Mouse (Mus musculus): Measurements from ENCODE around the gene G6pc. TPM values are rescaled to one million over a fixed set of nuclear protein-coding genes. Genes with fewer than 3 reads are reported as not detected.

The G6pc gene
- 0.47 TPM for polyA plus RNA-seq (2014; fragmentation: Illumina TruSeq; extraction: RNeasy Lipid Tissue Mini Kit (QIAGEN cat#74804); ENCODE audit: low read depth, low replicate concordance)

DNA sequence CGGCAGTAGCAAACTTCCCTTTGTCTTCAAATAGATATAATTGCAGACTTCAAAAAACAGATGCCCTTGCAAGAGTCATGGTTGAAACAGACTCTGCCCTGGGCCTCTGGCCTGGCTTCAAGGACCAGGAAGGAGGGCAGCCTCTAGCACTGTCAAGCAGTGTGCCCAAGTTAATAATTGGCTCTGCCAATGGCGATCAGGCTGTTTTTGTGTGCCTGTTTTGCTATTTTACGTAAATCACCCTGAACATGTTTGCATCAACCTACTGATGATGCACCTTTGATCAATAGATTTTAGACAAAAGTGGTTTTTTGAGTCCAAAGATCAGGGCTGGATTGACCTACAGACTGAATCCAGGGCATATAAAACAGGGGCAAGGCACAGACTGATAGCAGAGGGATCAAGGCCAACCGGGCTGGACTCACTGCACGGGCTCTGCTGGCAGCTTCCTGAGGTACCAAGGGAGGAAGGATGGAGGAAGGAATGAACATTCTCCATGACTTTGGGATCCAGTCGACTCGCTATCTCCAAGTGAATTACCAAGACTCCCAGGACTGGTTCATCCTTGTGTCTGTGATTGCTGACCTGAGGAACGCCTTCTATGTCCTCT is at the start of gene G6pc:
Gene G6pc, plus strand, starts transcription at position 236 of the 610 bp plus-strand sequence.

DNA sequence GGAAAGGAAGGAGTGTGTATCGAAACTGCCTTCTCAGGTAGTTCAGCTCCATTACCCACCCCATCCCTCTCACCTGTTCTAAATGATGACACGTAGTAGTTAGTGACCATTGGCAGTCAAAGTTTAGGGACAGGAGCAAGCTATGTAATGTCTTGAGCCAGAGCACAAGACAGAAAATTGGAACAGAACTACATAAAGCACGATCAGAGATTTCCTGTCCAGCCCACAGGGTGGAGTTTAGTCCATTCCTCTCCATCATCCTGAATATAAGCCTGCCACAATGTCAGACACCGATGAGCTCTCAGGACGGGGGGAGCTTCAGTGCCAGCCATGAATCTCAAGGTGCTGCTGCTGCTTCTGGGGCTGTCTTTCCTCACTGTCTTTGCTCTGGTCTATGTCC is 42.6 kb upstream of the G6pc start, which contains the start of gene Aoc2:
Gene Aoc2, plus strand, starts transcription at position 301 of the 400 bp plus-strand sequence.

DNA sequence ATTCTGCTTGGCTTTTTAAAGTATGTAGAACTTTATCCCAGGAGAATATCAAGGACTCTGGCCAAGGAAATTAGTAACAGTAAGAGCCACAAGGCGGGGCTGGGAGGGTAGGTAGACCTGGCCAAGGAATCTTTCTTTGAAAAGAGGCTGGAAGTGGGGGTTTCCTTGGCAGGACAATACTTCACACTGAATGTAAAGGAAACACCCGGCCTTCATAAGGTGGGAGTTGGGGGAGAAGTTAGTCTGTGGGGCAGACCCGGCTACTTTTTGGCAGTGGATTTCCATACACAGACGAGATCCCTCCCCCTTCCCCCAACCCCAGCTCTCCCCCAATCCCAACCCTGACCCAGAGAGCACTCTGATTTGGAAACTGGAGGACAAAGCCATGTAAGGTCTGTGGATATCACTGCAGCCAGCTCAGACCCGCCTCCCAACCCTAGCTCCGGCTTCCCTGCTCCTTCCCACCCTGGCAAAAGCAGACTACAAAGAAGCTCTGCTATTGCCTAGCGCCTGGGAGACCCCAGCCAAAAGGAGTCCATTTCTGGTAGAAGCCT is 36.9 kb upstream of the G6pc start, which contains the start of gene Aoc3:
Gene Aoc3, plus strand, starts transcription at position 235 of the 554 bp plus-strand sequence.

DNA sequence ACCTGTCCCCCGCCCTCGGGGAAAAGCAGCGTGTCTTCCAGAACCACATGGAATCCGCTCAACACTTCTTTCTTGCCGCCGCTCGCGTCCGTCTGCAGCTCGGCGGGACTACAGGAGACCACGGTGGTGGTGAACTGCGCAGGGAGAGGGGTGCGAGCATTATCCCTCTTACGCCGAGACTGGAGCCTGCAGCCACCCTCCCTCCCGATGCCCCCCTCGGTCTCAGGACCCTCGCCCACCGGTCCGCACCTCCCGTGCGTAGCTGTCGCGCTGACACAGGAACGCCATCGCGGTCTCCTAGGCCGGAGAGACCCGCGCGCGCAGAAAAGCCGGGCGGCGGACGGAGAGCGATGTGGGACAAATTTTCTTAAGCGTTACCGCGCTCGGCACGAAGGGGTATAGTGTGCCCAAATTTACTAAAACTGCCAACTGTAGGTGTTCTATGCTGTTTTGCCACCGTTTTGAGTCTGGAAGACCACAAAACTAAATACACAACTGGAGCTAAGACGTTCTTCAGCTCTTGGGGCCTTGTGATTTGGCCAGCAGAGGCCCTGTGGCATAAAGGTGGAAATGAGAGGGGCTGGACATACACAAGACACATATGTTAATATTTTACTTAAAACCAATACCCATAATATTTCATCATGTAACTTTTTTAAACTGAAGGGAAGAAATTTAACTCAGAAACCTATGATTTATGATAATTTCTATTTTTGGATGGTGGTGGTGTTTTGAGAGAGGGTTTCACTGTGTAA is 49.9 kb downstream of the G6pc start, which contains the start of gene Aarsd1:
Gene Aarsd1, minus strand, starts transcription at position 515 of the 755 bp plus-strand sequence.

DNA sequence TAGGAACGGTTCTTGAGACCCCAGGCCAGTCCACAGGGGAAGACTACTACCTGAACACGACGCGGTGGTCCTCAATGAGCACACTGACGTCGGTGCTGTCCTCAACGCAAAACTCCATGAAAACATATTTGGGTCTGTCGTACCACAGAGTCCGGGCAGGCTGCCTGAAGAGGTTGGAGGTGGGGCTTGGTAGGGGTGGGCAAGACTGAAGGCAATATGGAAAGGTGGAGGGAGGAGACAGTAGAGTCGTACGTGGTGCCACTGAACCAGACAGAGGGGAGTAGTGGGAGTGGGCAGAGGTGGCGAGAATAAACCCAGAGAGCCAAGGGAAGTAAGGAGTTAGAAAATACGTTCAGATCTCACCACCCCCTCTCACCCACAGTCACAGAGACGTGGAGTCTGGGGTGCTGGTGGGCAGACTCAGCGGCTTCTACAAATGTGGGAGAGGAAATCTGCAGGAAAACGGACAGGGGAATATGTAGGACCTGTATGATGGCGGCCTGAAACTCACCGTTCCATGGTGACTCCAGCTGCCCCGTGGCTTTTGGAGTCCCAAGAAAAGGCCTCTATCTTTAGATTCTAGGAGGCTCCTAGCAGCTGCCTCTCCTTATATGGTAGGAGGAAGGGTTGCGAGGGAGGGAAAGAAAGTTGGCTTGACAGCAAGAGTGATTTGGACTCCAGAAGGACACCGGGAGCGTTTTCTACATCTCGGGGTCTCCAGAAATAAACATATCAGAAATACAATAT is 56.9 kb downstream of the G6pc start, which contains the start of gene Gm27029:
Gene Gm27029, minus strand, starts transcription at position 692 of the 747 bp plus-strand sequence.

DNA sequence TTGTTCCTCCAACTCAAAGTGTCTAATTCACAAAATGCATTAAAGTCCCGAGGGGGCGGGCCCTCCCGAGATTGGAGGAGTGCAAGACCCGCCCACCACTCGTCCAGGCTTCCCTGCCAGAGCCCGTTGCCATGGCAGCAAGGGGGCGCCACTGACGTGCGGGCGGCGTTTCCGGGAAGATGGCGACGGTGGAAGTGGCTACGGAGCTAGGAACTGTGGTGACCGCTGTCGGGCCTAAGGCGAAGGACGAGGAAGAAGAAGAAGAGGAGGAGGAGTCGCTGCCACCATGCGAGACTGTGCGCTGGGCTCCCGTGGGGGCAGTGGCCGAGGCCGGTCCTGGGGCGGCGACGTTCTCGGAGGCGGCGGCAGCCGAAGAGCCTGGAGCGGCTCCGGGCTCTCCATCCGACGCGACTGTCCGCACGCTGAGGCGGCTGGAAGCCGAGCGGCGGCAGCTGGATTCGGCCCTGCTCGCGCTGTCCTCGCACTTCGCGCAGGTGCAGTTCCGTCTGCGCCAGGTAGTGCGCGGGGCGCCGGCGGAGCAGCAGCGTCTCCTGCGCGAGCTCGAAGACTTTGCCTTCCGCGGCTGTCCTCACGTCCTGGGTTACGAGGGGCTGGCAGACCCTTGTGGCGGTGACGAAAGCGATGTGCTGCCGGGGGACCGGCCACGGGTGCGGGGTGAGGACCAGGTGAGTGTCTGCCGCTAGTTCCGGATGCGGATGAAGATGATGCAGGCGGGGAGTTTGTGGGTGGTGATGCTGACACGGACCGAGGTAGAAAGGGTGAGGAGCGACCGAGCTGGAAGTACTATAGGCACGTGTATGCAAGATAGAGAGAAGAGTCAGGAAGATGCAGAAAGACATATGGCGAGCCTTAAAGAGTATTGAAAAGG is 57.8 kb downstream of the G6pc start, which contains the start of the genes Rundc1 and Ptges3l:
Gene Rundc1, plus strand, starts transcription at position 161 of the 889 bp plus-strand sequence.
Gene Ptges3l, minus strand, starts transcription at position 409 of the 889 bp plus-strand sequence.

Other genes starting within 250 kb of the G6pc start
- gene Retreg3, start 247.7 kb upstream of the G6pc start, polyA plus RNA-seq (2014; fragmentation: Illumina TruSeq; extraction: RNeasy Lipid Tissue Mini Kit (QIAGEN cat#74804); ENCODE audit: low read depth, low replicate concordance), result 40.1 TPM
- gene Tubg1, start 247.6 kb upstream of the G6pc start, polyA plus RNA-seq (2014; fragmentation: Illumina TruSeq; extraction: RNeasy Lipid Tissue Mini Kit (QIAGEN cat#74804); ENCODE audit: low read depth, low replicate concordance), result 3.0 TPM
- not detected for gene Tubg2, start 211.7 kb upstream of the G6pc start, polyA plus RNA-seq (2014; fragmentation: Illumina TruSeq; extraction: RNeasy Lipid Tissue Mini Kit (QIAGEN cat#74804); ENCODE audit: low read depth, low replicate concordance)
- gene Cntnap1, start 197.0 kb upstream of the G6pc start, polyA plus RNA-seq (2014; fragmentation: Illumina TruSeq; extraction: RNeasy Lipid Tissue Mini Kit (QIAGEN cat#74804); ENCODE audit: low read depth, low replicate concordance), result 0.17 TPM
- not detected for gene Plekhh3, start 196.2 kb upstream of the G6pc start, polyA plus RNA-seq (2014; fragmentation: Illumina TruSeq; extraction: RNeasy Lipid Tissue Mini Kit (QIAGEN cat#74804); ENCODE audit: low read depth, low replicate concordance)
- gene Ccr10, start 192.1 kb upstream of the G6pc start, polyA plus RNA-seq (2014; fragmentation: Illumina TruSeq; extraction: RNeasy Lipid Tissue Mini Kit (QIAGEN cat#74804); ENCODE audit: low read depth, low replicate concordance), result not detected
- 26.1 TPM for gene Ezh1, start 141.1 kb upstream of the G6pc start, polyA plus RNA-seq (2014; fragmentation: Illumina TruSeq; extraction: RNeasy Lipid Tissue Mini Kit (QIAGEN cat#74804); ENCODE audit: low read depth, low replicate concordance)
- 6.6 TPM for gene Ramp2, start 121.5 kb upstream of the G6pc start, polyA plus RNA-seq (2014; fragmentation: Illumina TruSeq; extraction: RNeasy Lipid Tissue Mini Kit (QIAGEN cat#74804); ENCODE audit: low read depth, low replicate concordance)
- 99.3 TPM for gene Vps25, start 113.9 kb upstream of the G6pc start, polyA plus RNA-seq (2014; fragmentation: Illumina TruSeq; extraction: RNeasy Lipid Tissue Mini Kit (QIAGEN cat#74804); ENCODE audit: low read depth, low replicate concordance)
- gene Wnk4, start 107.0 kb upstream of the G6pc start, polyA plus RNA-seq (2014; fragmentation: Illumina TruSeq; extraction: RNeasy Lipid Tissue Mini Kit (QIAGEN cat#74804); ENCODE audit: low read depth, low replicate concordance), result not detected
- 0.35 TPM for gene Cntd1, start 88.5 kb upstream of the G6pc start, polyA plus RNA-seq (2014; fragmentation: Illumina TruSeq; extraction: RNeasy Lipid Tissue Mini Kit (QIAGEN cat#74804); ENCODE audit: low read depth, low replicate concordance)
- 5.0 TPM for gene Coa3, start 88.4 kb upstream of the G6pc start, polyA plus RNA-seq (2014; fragmentation: Illumina TruSeq; extraction: RNeasy Lipid Tissue Mini Kit (QIAGEN cat#74804); ENCODE audit: low read depth, low replicate concordance)
- 112 TPM for gene Becn1, start 65.3 kb upstream of the G6pc start, polyA plus RNA-seq (2014; fragmentation: Illumina TruSeq; extraction: RNeasy Lipid Tissue Mini Kit (QIAGEN cat#74804); ENCODE audit: low read depth, low replicate concordance)
- 268 TPM for gene Psme3, start 51.3 kb upstream of the G6pc start, polyA plus RNA-seq (2014; fragmentation: Illumina TruSeq; extraction: RNeasy Lipid Tissue Mini Kit (QIAGEN cat#74804); ENCODE audit: low read depth, low replicate concordance)
- not detected for gene Aoc2, start 42.5 kb upstream of the G6pc start, polyA plus RNA-seq (2014; fragmentation: Illumina TruSeq; extraction: RNeasy Lipid Tissue Mini Kit (QIAGEN cat#74804); ENCODE audit: low read depth, low replicate concordance)
- 22.7 TPM for gene Aoc3, start 37.0 kb upstream of the G6pc start, polyA plus RNA-seq (2014; fragmentation: Illumina TruSeq; extraction: RNeasy Lipid Tissue Mini Kit (QIAGEN cat#74804); ENCODE audit: low read depth, low replicate concordance)
- gene Aarsd1, start 50.1 kb downstream of the G6pc start, polyA plus RNA-seq (2014; fragmentation: Illumina TruSeq; extraction: RNeasy Lipid Tissue Mini Kit (QIAGEN cat#74804); ENCODE audit: low read depth, low replicate concordance), result 8.6 TPM
- gene Gm27029, start 57.2 kb downstream of the G6pc start, polyA plus RNA-seq (2014; fragmentation: Illumina TruSeq; extraction: RNeasy Lipid Tissue Mini Kit (QIAGEN cat#74804); ENCODE audit: low read depth, low replicate concordance), result not detected
- 5.1 TPM for gene Rundc1, start 57.5 kb downstream of the G6pc start, polyA plus RNA-seq (2014; fragmentation: Illumina TruSeq; extraction: RNeasy Lipid Tissue Mini Kit (QIAGEN cat#74804); ENCODE audit: low read depth, low replicate concordance)
- 2.7 TPM for gene Ptges3l, start 57.8 kb downstream of the G6pc start, polyA plus RNA-seq (2014; fragmentation: Illumina TruSeq; extraction: RNeasy Lipid Tissue Mini Kit (QIAGEN cat#74804); ENCODE audit: low read depth, low replicate concordance)
- gene Rpl27, start 74.7 kb downstream of the G6pc start, polyA plus RNA-seq (2014; fragmentation: Illumina TruSeq; extraction: RNeasy Lipid Tissue Mini Kit (QIAGEN cat#74804); ENCODE audit: low read depth, low replicate concordance), result 55.5 TPM
- 3.5 TPM for gene Ifi35, start 80.8 kb downstream of the G6pc start, polyA plus RNA-seq (2014; fragmentation: Illumina TruSeq; extraction: RNeasy Lipid Tissue Mini Kit (QIAGEN cat#74804); ENCODE audit: low read depth, low replicate concordance)
- 6.2 TPM for gene Rnd2, start 97.4 kb downstream of the G6pc start, polyA plus RNA-seq (2014; fragmentation: Illumina TruSeq; extraction: RNeasy Lipid Tissue Mini Kit (QIAGEN cat#74804); ENCODE audit: low read depth, low replicate concordance)
- 5.2 TPM for gene Vat1, start 98.7 kb downstream of the G6pc start, polyA plus RNA-seq (2014; fragmentation: Illumina TruSeq; extraction: RNeasy Lipid Tissue Mini Kit (QIAGEN cat#74804); ENCODE audit: low read depth, low replicate concordance)
- 3.9 TPM for gene Brca1, start 184.4 kb downstream of the G6pc start, polyA plus RNA-seq (2014; fragmentation: Illumina TruSeq; extraction: RNeasy Lipid Tissue Mini Kit (QIAGEN cat#74804); ENCODE audit: low read depth, low replicate concordance)
- gene Nbr1, start 184.6 kb downstream of the G6pc start, polyA plus RNA-seq (2014; fragmentation: Illumina TruSeq; extraction: RNeasy Lipid Tissue Mini Kit (QIAGEN cat#74804); ENCODE audit: low read depth, low replicate concordance), result 196 TPM
- gene Tmem106a, start 214.7 kb downstream of the G6pc start, polyA plus RNA-seq (2014; fragmentation: Illumina TruSeq; extraction: RNeasy Lipid Tissue Mini Kit (QIAGEN cat#74804); ENCODE audit: low read depth, low replicate concordance), result 8.6 TPM
- not detected for gene Gm11634, start 231.7 kb downstream of the G6pc start, polyA plus RNA-seq (2014; fragmentation: Illumina TruSeq; extraction: RNeasy Lipid Tissue Mini Kit (QIAGEN cat#74804); ENCODE audit: low read depth, low replicate concordance)